Mouse (Mus musculus) heart, adult 2 months (tissue): ENCODE measurements around the gene Zfp553. TPM values are rescaled to one million over a fixed set of nuclear protein-coding genes. Genes with fewer than 3 reads are reported as not detected.

Experiments used
- DNase-seq, 2 experiments: peaks; one replicate each; pipeline ENCODE4 v3.0.0; 2021
- H3K27ac ChIP-seq: fragments of 200-600 bp; 2 replicates; pipeline ENCODE4 v1.8.1; 2022
- H3K27me3 ChIP-seq: fragments of 200-500 bp; 2 replicates; pipeline ENCODE4 v1.6.1; 2012; ENCODE audit warnings: mild to moderate bottlenecking, low read length, inconsistent platforms, mixed read lengths; ENCODE audit not compliant: control insufficient read depth, insufficient read depth
- H3K36me3 ChIP-seq: fragments of 200-500 bp; 2 replicates; pipeline ENCODE4 v1.6.1; 2012; ENCODE audit warnings: low read length, inconsistent platforms; ENCODE audit not compliant: control insufficient read depth, insufficient read depth
- H3K4me1 ChIP-seq: fragments of 200-500 bp; 2 replicates; pipeline ENCODE4 v1.6.1; 2011; ENCODE audit warnings: low read length; ENCODE audit not compliant: control insufficient read depth, insufficient read depth
- H3K4me3 ChIP-seq: fragments of 200-600 bp; 2 replicates; pipeline ENCODE4 v1.8.1; 2022
- H3K79me2 ChIP-seq: fragments of 200-500 bp; replicated peaks from 2 replicates; pipeline ENCODE4 v1.6.1; 2012; ENCODE audit warnings: mild to moderate bottlenecking, inconsistent platforms, low read length, moderate library complexity, mixed read lengths; ENCODE audit not compliant: control insufficient read depth, insufficient read depth
- H3K9ac ChIP-seq: fragments of 200-500 bp; 2 replicates; pipeline ENCODE4 v1.6.1; 2012; ENCODE audit warnings: low read depth, mild to moderate bottlenecking, control low read depth, inconsistent platforms, low read length, mixed read lengths
- CTCF ChIP-seq: fragments of 200-600 bp; IDR thresholded peaks from 2 replicates; pipeline ENCODE4 v1.8.1; 2022; ENCODE audit warnings: antibody characterized with exemption, mild to moderate bottlenecking, moderate library complexity
- EP300 ChIP-seq: fragments of 200-500 bp; IDR thresholded peaks from 2 replicates; pipeline ENCODE4 v1.6.1; 2011; ENCODE audit warnings: low read depth, low read length, control low read depth; ENCODE audit not compliant: insufficient read depth
- POLR2A ChIP-seq: fragments of 200-500 bp; IDR thresholded peaks from 2 replicates; pipeline ENCODE4 v1.6.1; 2011; ENCODE audit warnings: mild to moderate bottlenecking, low read depth, low read length, control low read depth; ENCODE audit not compliant: insufficient read depth
- WGBS: fragments of 180-500 bp; shearing (Covaris S2); methylation state at CpG from one replicate; pipeline ENCODE4 v1.1.7; 2018; 5-methylcytosine and 5-hydroxymethylcytosine counted together
- intact Hi-C: fragments of 180-260 bp; cut with DNase I; formaldehyde crosslinking; loops from one replicate; pipeline ENCODE4 v1.15.1; 2025
- polyA plus RNA-seq: library from polyadenylated mRNA; depleted of rRNA; stranded (reverse); fragments of >200 nt; gene quantifications from 2 replicates; pipeline ENCODE4 v1.2.3, GENCODE M21; 2012
- total RNA-seq, 2 experiments: library from RNA; stranded (reverse); gene quantifications; 2 replicates each; pipeline ENCODE4 v1.2.3; 2021

Gene Zfp553
- total and polyA plus RNA-seq, 3 experiments, result 5.0 to 6.3 (median 6.0) TPM

GRCm38 (mm10) chr7:127195544-127196295, 37.1 kb upstream of the Zfp553 start, which contains the start of gene Cd2bp2:
Gene Cd2bp2 (minus strand): TSS chr7:127196050.
- peak; percentile 93 to 96 for DNase-seq
- Histone ChIP-seq H3K9ac (peak within 1 kb of the TSS; percentile 64), H3K36me3 (no peaks in the 10 kb centered on the region; the same call in 1 of the 2 replicates), H3K27ac (peak within 1 kb of the TSS; percentile 74), H3K4me3 (peak within 1 kb of the TSS; percentile 68), H3K4me1 (peaks cover 7% of the 10 kb centered on the region), H3K79me2 (peaks cover 2% of the 10 kb centered on the region; the same call in 1 of the 2 replicates), H3K27me3 (no peaks in the 10 kb centered on the region)
- under 1% methylated on average over 51 of the region's 51 CpGs for WGBS
- intact Hi-C loops, result loop anchor here (1.0 to 10.0 kb wide), 2 partner anchors 13 to 181 kb away; partner anchors contain the start of genes Mvp, Mylpf, Pagr1a and Pagr1b
- TF ChIP-seq CTCF (peak; percentile 28), POLR2A (peak; percentile 70), EP300 (peak; percentile 74)

- no peaks in the 10 kb centered on the region; the same call in 1 of the 2 replicates for H3K36me3 ChIP-seq
These were observed 36.4 kb upstream of the Zfp553 start for GRCm38 (mm10) chr7:127196484-127196883.

DNA sequence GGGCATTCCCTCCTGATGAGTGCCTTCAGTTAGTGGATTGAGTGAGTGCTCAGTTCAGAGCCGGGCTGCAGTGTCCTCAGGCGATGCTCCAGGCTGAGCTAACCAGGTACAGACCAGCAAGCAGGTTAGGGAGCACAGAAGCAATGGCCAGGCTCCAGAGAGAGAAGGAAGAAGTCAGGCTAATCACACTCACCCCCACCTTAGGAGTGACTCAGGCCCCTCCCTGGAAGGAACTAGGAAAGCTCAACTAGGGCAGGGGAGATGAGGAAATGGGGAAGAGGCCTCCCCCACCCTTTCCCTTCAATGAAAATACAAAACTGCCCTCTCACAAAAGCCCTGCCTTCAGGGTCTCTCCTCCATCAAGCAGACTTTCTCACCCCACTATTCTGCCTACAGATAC, 26.3 kb upstream of the Zfp553 start:
- peak overlapping the region; percentile 90 for H3K9ac ChIP-seq
- H3K4me3 ChIP-seq, result peak overlapping the region; percentile 78
- H3K27me3 ChIP-seq, result no peaks in the 10 kb centered on the region
- H3K4me1 ChIP-seq, result peaks cover 2% of the 10 kb centered on the region; the same call in 1 of the 2 replicates
- intact Hi-C loops, result loop anchor here (10.0 kb wide), 1 partner anchor 622 kb away; the partner anchor contains the start of genes Apobr and Cln3
- no peak for TF ChIP-seq POLR2A
- no peak for TF ChIP-seq EP300
- TF ChIP-seq CTCF, result no peak
- H3K27ac ChIP-seq, result peak overlapping the region; percentile 15; the same call in 1 of the 2 replicates
- DNase-seq, result no peak
- H3K36me3 ChIP-seq, result no peaks in the 10 kb centered on the region
- peaks cover 3% of the 10 kb centered on the region for H3K79me2 ChIP-seq
- WGBS, result 26% methylated on average over 2 of the region's 2 CpGs

More at GRCm38 (mm10) chr7:127196484-127196883, 36.4 kb upstream of the Zfp553 start:
- H3K27me3 ChIP-seq, result no peaks in the 10 kb centered on the region
- peak overlapping the region; percentile 68 for H3K4me3 ChIP-seq
- no peak for TF ChIP-seq POLR2A
- TF ChIP-seq CTCF, result no peak
- TF ChIP-seq EP300, result no peak
- intact Hi-C loops, result loop anchor here (1.0 to 10.0 kb wide), 2 partner anchors 12 to 182 kb away; partner anchors contain the start of genes Mvp, Mylpf, Pagr1a and Pagr1b
- peak overlapping the region; percentile 70; the same call in 1 of the 2 replicates for H3K27ac ChIP-seq
- H3K4me1 ChIP-seq, result peaks cover 7% of the 10 kb centered on the region
- peaks cover 2% of the 10 kb centered on the region; the same call in 1 of the 2 replicates for H3K79me2 ChIP-seq
- WGBS, result 42% methylated on average over 11 of the region's 11 CpGs
- no peak overlapping the region for H3K9ac ChIP-seq
- no peak for DNase-seq

DNA sequence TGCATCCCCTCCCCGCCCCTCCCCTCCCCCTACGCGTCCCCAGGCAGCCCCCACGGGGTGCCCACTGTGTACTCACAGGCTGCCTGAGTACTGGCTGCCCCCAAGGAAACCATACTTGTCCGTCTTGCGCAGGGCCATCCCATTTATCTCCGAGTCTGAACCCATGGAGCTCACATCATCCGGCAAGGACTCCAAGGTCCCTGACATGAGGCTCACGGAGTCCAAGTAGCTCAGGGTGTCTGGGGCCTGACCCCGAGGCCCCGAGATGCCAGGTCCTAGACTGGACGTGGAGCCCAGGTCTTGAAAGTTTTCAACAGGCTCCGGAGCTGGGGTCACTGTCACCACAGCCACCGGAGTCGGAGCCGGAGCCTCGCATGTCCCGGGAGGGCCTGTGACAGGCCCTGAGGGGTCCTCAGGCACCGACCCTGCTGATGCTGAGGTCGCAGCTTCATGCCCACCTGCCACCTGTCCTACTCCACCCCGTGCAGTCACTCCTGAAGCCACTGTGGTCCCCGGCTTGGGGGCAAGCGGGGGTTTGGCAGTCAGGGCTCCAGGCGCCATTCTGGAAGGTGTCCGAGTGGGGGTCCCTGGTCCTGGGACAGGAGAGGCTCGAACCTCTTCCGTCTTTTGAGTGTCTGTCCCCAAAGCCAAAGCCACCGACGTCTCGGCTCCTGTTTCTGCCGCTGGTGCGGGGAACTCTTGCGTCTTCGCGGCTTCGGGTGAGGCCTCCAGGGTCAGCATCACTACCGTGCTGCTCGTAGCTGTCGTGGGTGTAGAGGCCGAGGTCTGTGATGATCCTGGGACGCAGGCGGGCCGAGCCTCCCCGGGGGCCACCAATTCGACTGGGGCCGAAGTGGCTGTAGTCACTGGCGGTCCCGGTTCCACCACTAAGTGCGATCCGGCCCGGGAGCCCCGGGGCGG, 25.2 kb upstream of the Zfp553 start:
- TF ChIP-seq POLR2A, result no peak
- TF ChIP-seq EP300, result no peak
- no peak for TF ChIP-seq CTCF
- DNase-seq, result peak in 1 of 2 experiments; percentile 34
- Histone ChIP-seq H3K27me3 (no peaks in the 10 kb centered on the region), H3K4me3 (peak overlapping the region; percentile 78), H3K79me2 (peaks cover 3% of the 10 kb centered on the region), H3K27ac (peak overlapping the region; percentile 85), H3K9ac (peak overlapping the region; percentile 90), H3K4me1 (peaks cover 2% of the 10 kb centered on the region; the same call in 1 of the 2 replicates), H3K36me3 (no peaks in the 10 kb centered on the region)
- intact Hi-C loops, result loop anchor here (1.0 to 10.0 kb wide), 2 partner anchors 11 to 623 kb away; partner anchors contain the start of genes Apobr, Cd2bp2 and Cln3
- under 1% methylated on average over 53 of the region's 53 CpGs for WGBS

- WGBS, result under 1% methylated on average over 20 of the region's 44 CpGs
- intact Hi-C loops, result loop anchor here (1.0 to 10.0 kb wide), 2 partner anchors 12 to 623 kb away; partner anchors contain the start of genes Apobr, Cd2bp2 and Cln3
These were observed 24.6 kb upstream of the Zfp553 start, which contains the start of gene Tbc1d10b for GRCm38 (mm10) chr7:127208295-127208552. Gene Tbc1d10b (minus strand): TSS chr7:127208468.

More at GRCm38 (mm10) chr7:127208295-127208552, 24.6 kb upstream of the Zfp553 start, which contains the start of gene Tbc1d10b:
- peak within 1 kb of the TSS; percentile 78 for H3K4me3 ChIP-seq
- peaks cover 3% of the 10 kb centered on the region for H3K79me2 ChIP-seq
- H3K27ac ChIP-seq, result peak within 1 kb of the TSS; percentile 85
- peaks cover 2% of the 10 kb centered on the region; the same call in 1 of the 2 replicates for H3K4me1 ChIP-seq
- H3K27me3 ChIP-seq, result no peaks in the 10 kb centered on the region
- DNase-seq, result no peak
- H3K9ac ChIP-seq, result peak within 1 kb of the TSS; percentile 90
- peak; percentile 26 for TF ChIP-seq CTCF
- no peak for TF ChIP-seq POLR2A
- H3K36me3 ChIP-seq, result no peaks in the 10 kb centered on the region
